Mouse (Mus musculus): ENCODE results near the gene Sgtb. TPM values are rescaled to one million over a fixed set of nuclear protein-coding genes. Genes with fewer than 3 reads are reported as not detected.

Sgtb gene
- total RNA-seq, 4 experiments from 2014 or later: 3.9 to 9.4 (median 6.1) TPM

DNA sequence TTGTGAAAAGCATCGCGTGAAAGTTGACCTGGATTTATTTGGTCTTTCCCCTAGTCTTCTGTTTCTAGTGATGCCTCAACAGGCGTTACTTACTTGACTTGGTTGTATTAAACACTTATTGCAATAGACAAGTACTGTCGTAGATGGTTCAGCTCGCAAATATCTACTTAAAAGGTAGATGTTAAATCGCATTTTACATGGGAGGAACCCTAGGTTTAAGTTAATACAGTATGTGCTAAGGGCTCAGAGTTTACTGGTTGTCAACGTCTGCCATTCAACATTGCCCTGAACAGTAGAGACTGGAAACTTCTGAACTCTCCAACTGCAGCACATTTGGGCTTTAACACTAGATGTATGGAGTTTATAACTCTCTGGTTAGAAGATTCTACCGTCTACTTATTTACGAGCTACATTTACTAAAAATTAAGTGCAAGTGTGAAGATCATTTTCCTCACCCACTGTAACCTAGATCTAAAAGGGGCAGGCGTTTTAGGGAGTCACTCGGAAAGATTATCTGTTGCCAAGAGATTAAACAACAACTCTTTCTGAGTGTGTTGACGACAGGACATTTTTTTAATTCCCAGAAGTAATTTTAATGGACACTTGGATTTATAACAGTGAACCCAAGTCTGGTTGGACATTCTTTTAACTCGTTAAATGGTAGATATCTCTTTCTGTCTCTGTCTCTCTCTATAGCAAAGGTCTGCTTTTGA is 69.8 kb downstream of the Sgtb start:
- DNase-seq: no peak

DNA sequence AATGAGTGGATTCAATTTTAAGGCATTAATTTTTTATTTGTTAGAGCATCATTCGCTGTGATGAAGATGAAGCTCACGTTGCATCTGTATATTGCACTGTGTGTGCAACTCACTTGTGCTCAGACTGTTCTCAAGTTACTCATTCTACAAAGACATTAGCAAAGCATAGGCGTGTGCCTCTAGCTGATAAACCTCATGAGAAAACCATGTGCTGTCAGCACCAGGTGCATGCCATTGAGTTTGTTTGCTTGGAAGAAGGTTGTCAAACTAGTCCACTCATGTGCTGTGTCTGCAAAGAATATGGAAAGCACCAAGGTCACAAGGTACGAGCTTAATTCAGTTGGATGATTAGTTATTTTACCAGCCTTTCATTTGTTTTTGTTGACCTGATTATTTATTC is 77.8 kb downstream of the Sgtb start:
- no peak for DNase-seq

Other genes starting within 250 kb of the Sgtb start
- gene Erbin, start 189.2 kb upstream of the Sgtb start, total RNA-seq (2022): 100 to 1,000 TPM in 2 of 4 experiments, 10 to 100 TPM in 2; 88.7 to 123 (median 108) TPM
- 10 to 100 TPM; 14.4 to 19.6 (median 16.5) TPM for gene Nln, start 127 bp upstream of the Sgtb start, total RNA-seq (2022)
- 10 to 100 TPM; 60.2 to 76.6 (median 62.1) TPM for gene Trappc13, start 68.7 kb downstream of the Sgtb start, total RNA-seq (2022)
- 10 to 100 TPM; 19.9 to 23.3 (median 22.0) TPM for gene Trim23, start 69.1 kb downstream of the Sgtb start, total RNA-seq (2022)
- 1 to 10 TPM in 3 of 4 experiments, under 1 TPM in 1; 0.80 to 2.4 (median 1.4) TPM for gene Cenpk, start 118.9 kb downstream of the Sgtb start, total RNA-seq (2022)
- gene Ppwd1, start 119.1 kb downstream of the Sgtb start, total RNA-seq (2022): 10 to 100 TPM; 12.2 to 15.9 (median 13.9) TPM
- gene Adamts6, start 178.1 kb downstream of the Sgtb start, total RNA-seq (2022): 10 to 100 TPM in 1 of 4 experiments, 1 to 10 TPM in 3; 1.5 to 10.0 (median 5.5) TPM